Mouse (Mus musculus) G1E (cell line): ENCODE data around the gene Prr7.

Experiments used
- CTCF ChIP-seq: IDR thresholded peaks from 2 replicates; pipeline ENCODE4 v1.5.1; 2012; ENCODE audit warnings: low read depth, low read length, inconsistent platforms, mixed read lengths
- GATA1 ChIP-seq: IDR thresholded peaks from 2 replicates; pipeline ENCODE4 v1.6.1; 2012; ENCODE audit warnings: borderline replicate concordance, low read length, inconsistent platforms, mixed read lengths
- POLR2AphosphoS5 ChIP-seq: IDR thresholded peaks from 2 replicates; pipeline ENCODE4 v1.6.1; 2012; ENCODE audit warnings: low read depth, low read length, inconsistent platforms; ENCODE audit not compliant: insufficient replicate concordance
- TAL1 ChIP-seq: conservative IDR thresholded peaks from 2 replicates; pipeline ENCODE4 v1.6.1; 2012; ENCODE audit warnings: low read depth, low read length, inconsistent platforms, mixed read lengths

GRCm38 (mm10) chr13:55513828-55514227 lies 49.8 kb downstream of the Prr7 start:
- no peak for TF ChIP-seq TAL1
- TF ChIP-seq CTCF, result no peak
- TF ChIP-seq GATA1, result no peak
- TF ChIP-seq POLR2AphosphoS5, result no peak
